Mouse (Mus musculus) embryonic facial prominence, embryonic 12.5 days (tissue): ENCODE measurements at regions not wholly inside any gene's neighbourhood (a gene's known extent, or its start where the extent isn't known, plus 50 kb on each side); places are given as distances from the start of the nearest gene placed in this dataset.
A peak's percentile ranks its signal among the peaks of the same experiment; 100 is the strongest.

Experiments
- ATAC-seq: fragments of 200-750 bp; cut with Nextera tagmentation; 2 replicates; pipeline ENCODE4 v1.8.0; 2017; ENCODE audit not compliant: insufficient number of reproducible peaks, insufficient read depth, low FRiP score, low TSS enrichment
- H3K27ac ChIP-seq: fragments of 300-500 bp; sonication (generic); 2 replicates; pipeline ENCODE4 v1.5.1; 2016; ENCODE audit warnings: mild to moderate bottlenecking
- H3K27me3 ChIP-seq: fragments of 300-500 bp; sonication (generic); 2 replicates; pipeline ENCODE4 v1.6.1; 2016; ENCODE audit warnings: mild to moderate bottlenecking, moderate library complexity
- H3K36me3 ChIP-seq: fragments of 300-500 bp; sonication (generic); 2 replicates; pipeline ENCODE4 v1.6.1; 2016; ENCODE audit warnings: mild to moderate bottlenecking
- H3K4me1 ChIP-seq: fragments of 300-500 bp; sonication (generic); 2 replicates; pipeline ENCODE4 v1.6.1; 2016
- H3K4me2 ChIP-seq: fragments of 300-500 bp; sonication (generic); replicated peaks from 2 replicates; pipeline ENCODE4 v1.6.1; 2016; ENCODE audit warnings: mild to moderate bottlenecking, moderate library complexity
- H3K4me3 ChIP-seq: fragments of 300-500 bp; sonication (generic); 2 replicates; pipeline ENCODE4 v1.5.1; 2016; ENCODE audit warnings: mild to moderate bottlenecking
- H3K9ac ChIP-seq: fragments of 300-500 bp; sonication (generic); 2 replicates; pipeline ENCODE4 v1.6.1; 2016; ENCODE audit warnings: mild to moderate bottlenecking, moderate library complexity
- H3K9me3 ChIP-seq: fragments of 300-500 bp; sonication (generic); 2 replicates; pipeline ENCODE4 v1.6.1; 2016; ENCODE audit warnings: mild to moderate bottlenecking, moderate library complexity
- WGBS: fragments of 180-500 bp; shearing (Covaris S2); methylation state at CpG from one replicate; pipeline ENCODE4 v1.1.7; 2016; 5-methylcytosine and 5-hydroxymethylcytosine counted together

DNA sequence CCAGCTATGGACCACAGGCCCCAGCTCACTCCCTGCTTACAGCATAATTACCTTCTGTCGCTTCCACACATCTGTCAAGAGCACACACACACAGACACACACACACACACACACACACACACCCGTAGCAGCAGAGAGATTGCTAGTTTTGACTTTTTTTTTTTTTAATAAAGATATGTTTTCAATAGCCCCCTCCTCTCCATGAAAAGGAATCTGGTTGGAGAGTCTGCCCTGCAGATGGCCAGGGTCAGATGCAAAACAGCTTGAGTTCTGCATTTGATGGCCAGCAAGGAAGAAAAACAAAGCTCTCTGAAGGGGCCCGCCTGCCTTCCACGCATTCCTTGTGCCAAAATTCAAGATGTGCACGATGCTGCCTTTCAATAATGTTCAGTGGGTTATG lies 99.8 kb upstream of the Castor2 start:
- H3K4me2 ChIP-seq = no peak overlapping the region
- 4% methylated on average over 5 of the region's 5 CpGs for WGBS
- no peak for ATAC-seq

GRCm38 (mm10) chr5:133991994-133992393 lies 107.5 kb upstream of the Castor2 start:
- WGBS = 69% methylated on average over 2 of the region's 2 CpGs
- Histone ChIP-seq H3K9ac (no peak overlapping the region), H3K9me3 (no peaks in the 10 kb centered on the region), H3K4me1 (no peaks in the 10 kb centered on the region), H3K27ac (no peak overlapping the region), H3K4me3 (no peak overlapping the region), H3K4me2 (no peak overlapping the region), H3K36me3 (no peaks in the 10 kb centered on the region), H3K27me3 (no peaks in the 10 kb centered on the region)
- no peak for ATAC-seq

More for the DNA sequence above, 99.8 kb upstream of the Castor2 start:
- Histone ChIP-seq H3K4me3 (no peak overlapping the region), H3K4me1 (peaks cover 15% of the 10 kb centered on the region), H3K9me3 (no peaks in the 10 kb centered on the region), H3K27ac (0 out of 2 replicates have a peak overlapping the region, but pooled peaks have one; percentile 47), H3K9ac (no peak overlapping the region), H3K36me3 (no peaks in the 10 kb centered on the region), H3K27me3 (no peaks in the 10 kb centered on the region)

DNA sequence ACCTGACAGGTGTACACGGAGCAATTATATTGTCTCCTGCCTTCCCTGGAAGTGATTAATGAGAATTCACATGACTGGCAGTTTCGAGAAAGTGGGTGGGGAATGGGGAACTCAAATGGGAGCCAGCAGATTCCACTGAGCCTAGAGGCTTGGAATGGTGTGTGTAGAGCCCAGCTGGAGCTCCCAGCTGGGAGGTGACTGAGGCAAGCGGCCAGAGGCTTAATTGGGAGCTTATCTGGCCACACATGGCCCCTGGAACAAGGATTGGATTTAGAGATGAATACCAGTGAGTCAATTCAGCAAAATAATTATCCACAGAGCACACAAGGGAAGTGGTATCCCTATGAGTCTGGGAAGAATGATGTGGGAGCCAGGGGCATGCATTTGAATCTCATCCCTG lies 108.0 kb upstream of the Castor2 start:
- no peaks in the 10 kb centered on the region for H3K27me3 ChIP-seq
- no peak overlapping the region for H3K27ac ChIP-seq
- H3K4me1 ChIP-seq = no peaks in the 10 kb centered on the region
- ATAC-seq = no peak
- no peak overlapping the region for H3K4me2 ChIP-seq
- H3K9me3 ChIP-seq = no peaks in the 10 kb centered on the region
- WGBS = 27% methylated on average over 3 of the region's 3 CpGs
- no peaks in the 10 kb centered on the region for H3K36me3 ChIP-seq
- H3K9ac ChIP-seq = no peak overlapping the region
- H3K4me3 ChIP-seq = no peak overlapping the region

DNA sequence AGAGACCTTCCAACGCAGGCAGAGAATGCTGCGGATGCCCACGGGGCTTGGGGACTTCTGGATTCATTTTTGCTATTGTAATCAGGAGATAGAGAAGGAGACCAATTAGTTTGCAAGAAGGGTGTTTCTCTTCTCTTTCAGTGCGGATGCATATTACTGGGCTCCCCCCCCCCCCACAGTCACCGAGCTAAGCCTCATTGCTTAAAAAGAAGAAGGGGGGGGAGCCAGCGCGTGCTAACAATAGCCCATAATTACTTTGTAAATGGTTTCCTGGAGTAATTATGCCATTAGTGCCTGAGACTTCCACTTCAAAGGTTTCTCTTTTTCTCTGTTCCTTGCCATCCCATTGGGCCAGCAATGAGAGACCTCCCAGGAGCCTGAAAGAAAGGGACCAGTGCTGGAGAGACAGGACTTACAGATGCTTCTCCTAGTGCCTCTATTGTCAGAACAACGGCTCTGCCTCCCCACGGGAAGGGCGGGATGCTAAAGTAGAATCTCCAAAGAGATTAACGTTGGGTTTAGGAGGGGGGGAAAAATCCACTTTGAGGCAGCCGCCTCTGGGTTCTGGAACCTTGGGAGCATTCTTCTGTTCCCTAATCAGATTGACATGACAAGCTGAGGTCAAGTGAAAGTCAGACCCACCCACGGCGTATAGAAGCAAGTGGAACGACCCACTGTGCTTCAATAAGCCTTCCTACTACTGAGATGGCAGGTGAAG lies 116.1 kb upstream of the Castor2 start:
- no peak for ATAC-seq
- H3K27ac ChIP-seq = no peak overlapping the region
- H3K27me3 ChIP-seq = 0 out of 2 replicates have a peak, but pooled peaks cover 13% of the 10 kb centered on the region

DNA sequence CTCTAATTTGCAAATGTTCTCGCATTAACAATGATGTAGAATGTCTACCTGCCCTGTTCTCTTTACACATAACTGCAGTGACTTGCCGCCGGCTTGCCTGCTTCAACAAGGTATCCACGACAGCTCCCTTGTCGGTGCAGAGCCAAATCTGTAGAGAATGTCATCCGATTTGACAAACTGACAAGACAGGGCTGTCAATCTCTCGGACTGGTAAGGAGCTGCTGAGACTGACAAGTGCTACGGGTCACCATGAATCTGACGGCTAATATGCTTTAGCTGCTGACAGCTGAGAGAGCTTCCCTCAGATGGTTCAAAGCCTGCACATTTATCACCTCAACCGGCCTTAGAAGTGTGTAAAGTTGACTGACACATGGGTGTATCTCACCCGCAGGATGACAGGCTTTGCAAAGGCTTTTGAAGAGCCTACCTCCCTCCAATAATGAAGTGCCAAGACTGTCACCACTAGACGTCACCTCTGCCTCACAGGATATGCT lies 129.0 kb upstream of the Castor2 start:
- no peak for ATAC-seq
- 78% methylated on average over 12 of the region's 12 CpGs for WGBS

More for the DNA sequence above, 116.1 kb upstream of the Castor2 start:
- Histone ChIP-seq H3K9me3 (no peaks in the 10 kb centered on the region), H3K4me2 (peak overlapping the region; percentile 12), H3K4me1 (peaks cover 14% of the 10 kb centered on the region; the same call in 1 of the 2 replicates), H3K4me3 (no peak overlapping the region), H3K36me3 (no peaks in the 10 kb centered on the region), H3K9ac (no peak overlapping the region)
- WGBS = 5% methylated on average over 15 of the region's 15 CpGs

DNA sequence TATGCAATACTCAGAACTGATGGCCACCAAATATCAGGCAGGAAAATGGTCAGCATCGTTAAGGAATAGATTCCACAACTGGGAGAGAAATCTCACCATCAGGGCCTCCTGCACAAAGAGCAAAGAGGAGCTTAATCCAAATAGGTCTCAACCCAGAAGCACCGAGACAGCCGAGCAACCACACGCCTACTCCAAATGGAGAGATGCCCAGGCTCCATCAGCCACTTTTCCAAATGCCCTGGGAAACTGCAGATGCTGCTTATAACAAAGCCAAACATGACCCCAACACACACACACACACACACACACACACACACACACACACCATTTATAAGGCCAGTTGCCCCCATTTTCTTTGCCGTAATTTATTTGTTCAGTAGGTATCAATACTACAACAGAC lies 136.2 kb upstream of the Castor2 start:
- H3K27ac ChIP-seq = no peak overlapping the region
- peaks cover 4% of the 10 kb centered on the region; the same call in 1 of the 2 replicates for H3K9me3 ChIP-seq
- H3K27me3 ChIP-seq = no peaks in the 10 kb centered on the region
- WGBS = 91% methylated on average over 5 of the region's 5 CpGs
- no peaks in the 10 kb centered on the region for H3K4me1 ChIP-seq
- no peak overlapping the region for H3K4me3 ChIP-seq
- no peak for ATAC-seq
- H3K36me3 ChIP-seq = no peaks in the 10 kb centered on the region
- H3K9ac ChIP-seq = no peak overlapping the region
- H3K4me2 ChIP-seq = no peak overlapping the region

More for the DNA sequence above, 129.0 kb upstream of the Castor2 start:
- H3K9me3 ChIP-seq = peaks cover 4% of the 10 kb centered on the region; the same call in 1 of the 2 replicates
- H3K36me3 ChIP-seq = no peaks in the 10 kb centered on the region
- no peak overlapping the region for H3K4me3 ChIP-seq
- no peaks in the 10 kb centered on the region for H3K4me1 ChIP-seq
- no peak overlapping the region for H3K9ac ChIP-seq
- no peak overlapping the region for H3K4me2 ChIP-seq
- no peaks in the 10 kb centered on the region for H3K27me3 ChIP-seq
- no peak overlapping the region for H3K27ac ChIP-seq

DNA sequence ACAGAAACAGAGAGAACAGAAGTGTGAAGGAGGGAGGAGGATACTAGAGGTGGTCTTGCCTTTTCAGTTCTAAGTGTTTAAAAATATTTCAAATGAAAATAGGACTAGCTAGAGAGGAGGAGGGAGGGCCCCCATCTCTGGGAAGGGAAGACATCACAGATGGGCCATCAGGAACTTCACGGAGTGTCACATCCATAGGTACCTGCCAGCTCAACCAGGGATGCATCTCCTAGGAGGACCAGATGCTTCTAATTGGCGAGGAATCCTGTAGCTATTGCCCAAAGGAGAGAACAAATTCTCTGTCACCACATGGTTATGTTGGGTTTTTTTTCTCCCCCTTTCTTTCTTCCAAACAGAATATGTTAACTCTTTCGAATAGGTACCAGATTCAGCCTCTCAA lies 158.7 kb upstream of the Castor2 start:
- Histone ChIP-seq H3K27ac (no peak overlapping the region), H3K27me3 (no peaks in the 10 kb centered on the region), H3K4me1 (no peaks in the 10 kb centered on the region), H3K9me3 (no peaks in the 10 kb centered on the region), H3K4me3 (no peak overlapping the region), H3K4me2 (no peak overlapping the region), H3K9ac (no peak overlapping the region), H3K36me3 (no peaks in the 10 kb centered on the region)
- ATAC-seq = no peak
- WGBS = 79% methylated on average over 3 of the region's 3 CpGs

DNA sequence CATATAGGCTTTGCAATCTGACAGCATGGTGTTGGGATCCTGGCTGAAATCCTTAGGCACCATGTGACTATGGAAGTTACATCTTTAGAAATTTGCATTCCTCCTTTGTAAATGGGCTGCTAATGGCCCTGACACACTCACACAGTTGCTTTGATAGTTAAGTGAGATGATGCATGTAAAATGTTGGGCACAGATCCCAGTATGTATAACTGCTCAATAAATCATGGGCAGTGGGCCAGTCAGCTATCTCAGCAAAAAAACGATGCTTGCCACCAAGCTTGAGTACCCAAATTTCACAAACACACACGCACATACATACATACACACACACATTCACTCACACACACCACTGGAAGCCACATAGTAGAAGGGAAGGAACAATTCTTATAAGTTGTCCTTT lies 159.5 kb upstream of the Castor2 start:
- H3K9ac ChIP-seq = no peak overlapping the region
- H3K36me3 ChIP-seq = no peaks in the 10 kb centered on the region
- no peaks in the 10 kb centered on the region for H3K9me3 ChIP-seq
- no peak overlapping the region for H3K4me3 ChIP-seq
- no peak overlapping the region for H3K27ac ChIP-seq
- H3K27me3 ChIP-seq = no peaks in the 10 kb centered on the region
- no peak for ATAC-seq
- no peak overlapping the region for H3K4me2 ChIP-seq
- no peaks in the 10 kb centered on the region for H3K4me1 ChIP-seq
- 92% methylated on average over 2 of the region's 2 CpGs for WGBS

DNA sequence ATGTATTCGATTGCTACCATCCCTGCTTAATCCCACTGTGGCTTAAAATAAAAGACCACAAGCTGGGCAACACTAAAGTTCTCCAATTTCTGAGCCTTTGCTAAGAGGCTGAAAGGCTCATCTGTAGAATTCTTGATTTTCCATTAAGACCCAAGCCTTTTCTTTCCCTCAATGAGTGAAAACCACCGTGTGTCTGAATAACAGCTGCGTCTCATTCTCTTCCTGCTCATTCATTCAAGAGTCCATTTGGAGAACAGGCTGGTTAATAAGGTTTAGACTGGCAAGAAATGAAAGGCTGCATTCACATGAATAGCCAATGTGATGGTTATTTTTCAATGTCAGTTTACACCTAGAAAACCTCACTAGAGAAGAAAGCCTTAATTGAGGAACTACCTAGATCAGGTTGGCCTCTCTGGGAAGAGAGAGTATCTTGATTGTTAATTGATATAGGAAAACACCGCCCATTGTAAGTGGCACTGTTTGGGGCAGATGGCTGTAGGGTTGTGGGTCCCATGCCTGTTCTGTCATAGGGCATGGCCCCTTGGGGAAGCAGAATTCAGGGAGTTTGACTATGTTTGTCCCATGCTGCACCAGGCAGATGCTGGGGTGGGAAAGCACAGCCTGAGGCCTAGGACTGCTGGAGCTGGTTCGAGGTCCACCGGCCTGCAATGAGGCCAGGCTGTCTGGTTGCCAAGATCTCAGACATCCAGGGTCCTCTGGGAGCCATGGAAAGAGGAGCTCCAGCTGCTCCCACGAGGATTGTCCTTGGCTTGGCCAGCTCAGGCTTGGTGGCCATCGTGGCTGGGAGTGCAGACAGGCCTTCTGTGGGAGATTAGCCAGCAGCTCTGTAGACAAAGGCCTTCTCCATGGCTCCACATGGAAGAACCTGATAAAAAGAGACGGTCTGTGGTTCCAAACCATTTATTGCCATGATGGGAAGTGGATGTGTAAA lies 161.3 kb upstream of the Castor2 start:
- Histone ChIP-seq H3K4me1 (no peaks in the 10 kb centered on the region), H3K27me3 (no peaks in the 10 kb centered on the region), H3K4me3 (no peak overlapping the region), H3K4me2 (no peak overlapping the region), H3K9ac (no peak overlapping the region), H3K9me3 (no peaks in the 10 kb centered on the region), H3K27ac (no peak overlapping the region), H3K36me3 (no peaks in the 10 kb centered on the region)
- ATAC-seq = no peak
- 72% methylated on average over 9 of the region's 9 CpGs for WGBS

DNA sequence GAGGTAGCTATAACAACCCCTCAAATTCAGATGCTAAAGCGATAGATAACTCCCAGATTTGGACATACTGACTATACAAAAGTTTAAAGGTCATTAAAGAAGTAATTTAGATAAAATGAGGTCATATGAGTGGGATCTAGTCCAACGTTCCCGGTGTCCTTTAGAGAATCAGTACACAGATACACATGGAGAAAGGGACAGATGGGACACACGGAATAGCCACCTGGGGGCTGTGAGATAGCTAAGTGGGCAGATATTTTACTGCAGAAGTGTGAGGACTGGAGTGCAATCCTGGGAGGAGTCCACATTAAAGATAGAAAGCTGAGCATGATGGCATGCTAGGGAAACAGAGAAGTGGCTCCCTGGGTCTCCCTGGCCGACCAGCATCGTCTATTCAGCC lies 164.1 kb upstream of the Castor2 start:
- Histone ChIP-seq H3K36me3 (no peaks in the 10 kb centered on the region), H3K9me3 (no peaks in the 10 kb centered on the region), H3K9ac (no peak overlapping the region), H3K4me1 (no peaks in the 10 kb centered on the region), H3K4me2 (no peak overlapping the region), H3K27me3 (0 out of 2 replicates have a peak, but pooled peaks cover 4% of the 10 kb centered on the region), H3K27ac (no peak overlapping the region), H3K4me3 (no peak overlapping the region)
- ATAC-seq = no peak
- 92% methylated on average over 6 of the region's 6 CpGs for WGBS

GRCm38 (mm10) chr5:133935006-133935405 lies 164.5 kb upstream of the Castor2 start:
- 76% methylated on average over 6 of the region's 6 CpGs for WGBS
- no peak overlapping the region for H3K4me3 ChIP-seq
- ATAC-seq = no peak
- H3K4me2 ChIP-seq = no peak overlapping the region
- no peak overlapping the region for H3K9ac ChIP-seq
- 0 out of 2 replicates have a peak, but pooled peaks cover 4% of the 10 kb centered on the region for H3K27me3 ChIP-seq
- H3K4me1 ChIP-seq = no peaks in the 10 kb centered on the region
- no peak overlapping the region for H3K27ac ChIP-seq
- no peaks in the 10 kb centered on the region for H3K36me3 ChIP-seq
- H3K9me3 ChIP-seq = no peaks in the 10 kb centered on the region
